Mouse (Mus musculus): ENCODE results near the gene Olfr370. TPM values are rescaled to one million over a fixed set of nuclear protein-coding genes. Genes with fewer than 3 reads are reported as not detected.

The Olfr370 gene
- total RNA-seq, 4 experiments from 2014 or later, result not detected

Other genes starting within 250 kb of the Olfr370 start
- gene Ucp1, start 245.4 kb upstream of the Olfr370 start, total RNA-seq (2022), result 100 to 1,000 TPM in 3 of 4 experiments, 10 to 100 TPM in 1; 12.0 to 493 (median 342) TPM
- gene Elmod2, start 203.3 kb upstream of the Olfr370 start, total RNA-seq (2022), result 10 to 100 TPM; 17.3 to 19.0 (median 18.3) TPM
- not detected for gene Mgat4d, start 187.3 kb upstream of the Olfr370 start, total RNA-seq (2022)
- gene Clgn, start 145.9 kb upstream of the Olfr370 start, total RNA-seq (2022), result under 1 TPM in 2 of 4 experiments, not detected in 2; 0.07 to 0.24 TPM
- 10 to 100 TPM; 64.7 to 84.2 (median 75.1) TPM for gene Scoc, start 77.4 kb upstream of the Olfr370 start, total RNA-seq (2022)
- 100 to 1,000 TPM; 160 to 240 (median 171) TPM for gene Ndufb7, start 30.9 kb downstream of the Olfr370 start, total RNA-seq (2022)
- gene Tecr, start 72.2 kb downstream of the Olfr370 start, total RNA-seq (2022), result 100 to 1,000 TPM; 432 to 499 (median 449) TPM
- 10 to 100 TPM; 25.6 to 40.4 (median 25.8) TPM for gene Dnajb1, start 72.4 kb downstream of the Olfr370 start, total RNA-seq (2022)
- gene Gipc1, start 116.9 kb downstream of the Olfr370 start, total RNA-seq (2022), result 10 to 100 TPM; 35.1 to 48.0 (median 40.1) TPM
- 1 to 10 TPM in 2 of 4 experiments, under 1 TPM in 2; 0.77 to 1.4 (median 1.1) TPM for gene Ptger1, start 130.9 kb downstream of the Olfr370 start, total RNA-seq (2022)
- 100 to 1,000 TPM; 108 to 141 (median 123) TPM for gene Pkn1, start 163.4 kb downstream of the Olfr370 start, total RNA-seq (2022)
- gene Ddx39, start 179.4 kb downstream of the Olfr370 start, total RNA-seq (2022), result 10 to 100 TPM; 15.4 to 28.6 (median 20.7) TPM
- 10 to 100 TPM; 21.8 to 45.5 (median 35.2) TPM for gene Adgre5, start 205.5 kb downstream of the Olfr370 start, total RNA-seq (2022)